Mouse (Mus musculus) frontal cortex, postnatal 25 days (tissue): ENCODE results near the gene Igsf9b.
A peak's percentile ranks its signal among the peaks of the same experiment; 100 is the strongest.

ENCODE experiments used
- DNase-seq, 2 experiments: peaks; one replicate each; pipeline ENCODE4 v3.0.0; 2022; ENCODE audit warnings: low spot score in 2 of 2

The Igsf9b gene

GRCm38 (mm10) chr9:27289543-27290308 lies 9.3 kb upstream of the Igsf9b start:
- DNase-seq, result no peak

- no peak for DNase-seq
Measured at GRCm38 (mm10) chr9:27294380-27294779, 4.6 kb upstream of the Igsf9b start.

GRCm38 (mm10) chr9:27299286-27300187 lies 533 bp downstream of the Igsf9b start:
- DNase-seq, result no peak

- DNase-seq, result no peak
Measured at GRCm38 (mm10) chr9:27300188-27300691, 1.2 kb downstream of the Igsf9b start.

GRCm38 (mm10) chr9:27300698-27301097 lies 1.7 kb downstream of the Igsf9b start:
- no peak for DNase-seq

GRCm38 (mm10) chr9:27301486-27301885 lies 2.5 kb downstream of the Igsf9b start:
- DNase-seq, result no peak

GRCm38 (mm10) chr9:27302291-27302690 lies 3.3 kb downstream of the Igsf9b start:
- no peak for DNase-seq

- DNase-seq, result peak in 1 of 2 experiments; percentile 7
Measured at GRCm38 (mm10) chr9:27303571-27304484, 4.8 kb downstream of the Igsf9b start.

GRCm38 (mm10) chr9:27304485-27305102 lies 5.6 kb downstream of the Igsf9b start:
- DNase-seq, result no peak

- DNase-seq, result no peak
Measured at GRCm38 (mm10) chr9:27305502-27305901, 6.5 kb downstream of the Igsf9b start.

GRCm38 (mm10) chr9:27306642-27307041 lies 7.6 kb downstream of the Igsf9b start:
- no peak for DNase-seq

- DNase-seq, result no peak
Measured at GRCm38 (mm10) chr9:27307265-27307664, 8.3 kb downstream of the Igsf9b start.

GRCm38 (mm10) chr9:27308045-27308444 lies 9.0 kb downstream of the Igsf9b start:
- no peak for DNase-seq

- no peak for DNase-seq
Measured at GRCm38 (mm10) chr9:27308561-27308960, 9.6 kb downstream of the Igsf9b start.

GRCm38 (mm10) chr9:27310005-27310404 lies 11.0 kb downstream of the Igsf9b start:
- no peak for DNase-seq

- DNase-seq, result no peak
Measured at GRCm38 (mm10) chr9:27313427-27313826, 14.4 kb downstream of the Igsf9b start.

- no peak for DNase-seq
Measured at GRCm38 (mm10) chr9:27321267-27321666, 22.3 kb downstream of the Igsf9b start.

- no peak for DNase-seq
Measured at GRCm38 (mm10) chr9:27322277-27322676, 23.3 kb downstream of the Igsf9b start.

GRCm38 (mm10) chr9:27323412-27323811 lies 24.4 kb downstream of the Igsf9b start:
- no peak for DNase-seq

GRCm38 (mm10) chr9:27325920-27326319 lies 26.9 kb downstream of the Igsf9b start:
- DNase-seq, result peak in 1 of 2 experiments; percentile 67

- DNase-seq, result no peak
Measured at GRCm38 (mm10) chr9:27327558-27327957, 28.6 kb downstream of the Igsf9b start.
